ENCODE assay signal across 11 mouse cellular contexts in genomic region chr2:165419670-165420111, GRCm38 (mm10). TPM values are rescaled to one million over a fixed set of nuclear protein-coding genes. Genes with fewer than 3 reads are reported as not detected.
DNase-seq lines count a peak whose midpoint lies in the region; ATAC-seq and TF ChIP-seq lines count a peak whose summit lies in the region.
"Had no signal": no experiment of that assay in that cellular context is flagged by ENCODE, and none has a peak within 500 bp of the region (broad histone marks: within the 10 kb centered on the region; RNA-seq: fewer than 3 reads in every experiment).

No protein-coding gene starts in this region.

- H3K27me3 ChIP-seq in midbrain, postnatal 0 days (ENCODE audit: insufficient read depth, low read length), result no peaks in the 10 kb centered on the region
- H3K27me3 ChIP-seq: embryonic facial prominence, embryonic 15.5 days had no signal

- no peak overlapping the region for H3K4me3 ChIP-seq in cortical plate, adult 2 months (ENCODE audit: insufficient read depth, low read length)
- H3K4me3 ChIP-seq in midbrain, postnatal 0 days (ENCODE audit: low read depth, low read length), result no peak overlapping the region
- H3K4me3 ChIP-seq: embryonic facial prominence, embryonic 15.5 days had no signal

- H3K4me1 ChIP-seq in cortical plate, adult 2 months (ENCODE audit: control insufficient read depth, insufficient read depth, low read length), result no peaks in the 10 kb centered on the region
- peaks cover 3% of the 10 kb centered on the region; the same call in 1 of the 2 replicates for H3K4me1 ChIP-seq in midbrain, postnatal 0 days (ENCODE audit: insufficient read depth, low read length)

- H3K9me3 ChIP-seq in midbrain, postnatal 0 days (ENCODE audit: low read length), result no peaks in the 10 kb centered on the region
- H3K9me3 ChIP-seq: embryonic facial prominence, embryonic 15.5 days had no signal

- H3K4me2 ChIP-seq in midbrain, postnatal 0 days (ENCODE audit: low read depth, low read length, poor library complexity, severe bottlenecking), result no peak overlapping the region
- H3K4me2 ChIP-seq: embryonic facial prominence, embryonic 15.5 days; lung, embryonic 14.5 days had no signal

- no peak for TF ChIP-seq CTCF in cortical plate, adult 2 months (IDR thresholded peaks at IDR 0.05; ENCODE audit: extremely low read depth, insufficient read depth, low read length)
- no peak for TF ChIP-seq CTCF in midbrain, postnatal 0 days (IDR thresholded peaks at IDR 0.05)

- 36% methylated on average over 4 of the region's 4 CpGs for WGBS in midbrain, postnatal 0 days

- 0 out of 2 replicates have a peak overlapping the region, but pooled peaks have one; percentile 4 for H3K27ac ChIP-seq in cortical plate, adult 2 months (ENCODE audit: insufficient read depth, low read length)
- H3K27ac ChIP-seq in midbrain, postnatal 0 days (ENCODE audit: low read depth, low read length), result peak overlapping the region; percentile 55
- H3K27ac ChIP-seq: embryonic facial prominence, embryonic 15.5 days had no signal

- no peak overlapping the region for H3K9ac ChIP-seq in midbrain, postnatal 0 days (replicated peaks; ENCODE audit: low read length, poor library complexity, severe bottlenecking)
- H3K9ac ChIP-seq: embryonic facial prominence, embryonic 15.5 days; lung, embryonic 14.5 days had no signal

- H3K36me3 ChIP-seq in midbrain, postnatal 0 days (ENCODE audit: insufficient read depth, low read length), result no peaks in the 10 kb centered on the region
- H3K36me3 ChIP-seq: embryonic facial prominence, embryonic 15.5 days had no signal

- TF ChIP-seq POLR2A in cortical plate, adult 2 months (IDR thresholded peaks at IDR 0.05; ENCODE audit: extremely low read depth, insufficient read depth, low read length), result no peak

- peak; percentile 38 for DNase-seq in layer of hippocampus, adult 11-12 months (ENCODE audit: low spot score)
- no peak for DNase-seq in layer of hippocampus, adult 9-10 months (ENCODE audit: low spot score)
- peak; percentile 44 to 58 for DNase-seq in layer of hippocampus, adult 8-10 months (ENCODE audit: low spot score in 2 of 2)
- DNase-seq in midbrain, postnatal 0 days (ENCODE audit: low spot score), result peak; percentile 62
- DNase-seq in adipocyte (ENCODE audit: low spot score), result no peak
- DNase-seq in ovary, postnatal 14 days (ENCODE audit: low spot score), result no peak
- no peak for DNase-seq in c-Kit-positive CD71-positive TER-119-positive erythroid progenitor cells, embryonic 14.5 days (ENCODE audit: low spot score)
- DNase-seq: kidney, postnatal 25 days; lung, embryonic 14.5 days had no signal

- peak; percentile 55; the same call in 1 of the 2 replicates for ATAC-seq in midbrain, postnatal 0 days (ENCODE audit: low FRiP score)

RNA-seq across cellular contexts. Expression of gene Ocstamp, which starts 19.5 kb away (rescaled TPM):
- polyA plus RNA-seq in cortical plate, adult 2 months (2012; rRNA removed), result not detected in 2 replicates
- under 1 TPM in 3 of 4 experiments, not detected in 1; 0.08 to 0.24 (median 0.09) TPM for total RNA-seq in layer of hippocampus, adult 8-10 months (2022)
- not detected in 2 replicates for total RNA-seq in midbrain, postnatal 0 days (2014; rRNA removed)
- 0.04 and 0.06 TPM in 2 replicates for polyA plus RNA-seq in midbrain, postnatal 0 days (2015; fragmentation: Nextera tagmentation; extraction: Ambion mirVana)
- polyA plus RNA-seq: lung, embryonic 14.5 days had no signal

RNA-seq across cellular contexts. Expression of gene Zfp334, which starts 31.6 kb away (rescaled TPM):
- polyA plus RNA-seq in cortical plate, adult 2 months (2012; rRNA removed), result 8.7 and 9.1 TPM in 2 replicates
- total RNA-seq in layer of hippocampus, adult 8-10 months (2022), result 10 to 100 TPM; 13.4 to 16.7 (median 15.1) TPM
- 15.1 and 18.2 TPM in 2 replicates for total RNA-seq in midbrain, postnatal 0 days (2014; rRNA removed)
- polyA plus RNA-seq in midbrain, postnatal 0 days (2015; fragmentation: Nextera tagmentation; extraction: Ambion mirVana), result 4.2 TPM in 2 replicates

RNA-seq across cellular contexts. Expression of gene Zfp663, which starts 51.2 kb away (rescaled TPM):
- polyA plus RNA-seq in cortical plate, adult 2 months (2012; rRNA removed), result 0.04 TPM in 1 of 2 replicates, not detected in the other
- under 1 TPM in 1 of 4 experiments, not detected in 3; 0.17 TPM for total RNA-seq in layer of hippocampus, adult 8-10 months (2022)
- 4.8 and 10.2 TPM in 2 replicates for total RNA-seq in midbrain, postnatal 0 days (2014; rRNA removed)
- polyA plus RNA-seq in midbrain, postnatal 0 days (2015; fragmentation: Nextera tagmentation; extraction: Ambion mirVana), result 3.8 and 4.3 TPM in 2 replicates

RNA-seq across cellular contexts. Expression of gene Slc13a3, which starts 53.3 kb away (rescaled TPM):
- 14.0 and 16.0 TPM in 2 replicates for polyA plus RNA-seq in cortical plate, adult 2 months (2012; rRNA removed)
- 10 to 100 TPM; 11.1 to 18.7 (median 13.8) TPM for total RNA-seq in layer of hippocampus, adult 8-10 months (2022)
- 25.5 and 32.1 TPM in 2 replicates for total RNA-seq in midbrain, postnatal 0 days (2014; rRNA removed)
- 17.4 and 20.3 TPM in 2 replicates for polyA plus RNA-seq in midbrain, postnatal 0 days (2015; fragmentation: Nextera tagmentation; extraction: Ambion mirVana)

Comparison
In these comparisons a context has a peak if more than half of its experiments do, and no peak if none do; other contexts are left out.
1. DNase-seq: peak in layer of hippocampus, adult 11-12 months (single experiment), layer of hippocampus, adult 8-10 months (2 of 2) and midbrain, postnatal 0 days (single experiment); none in layer of hippocampus, adult 9-10 months (single experiment), adipocyte (single experiment), ovary, postnatal 14 days (single experiment) and c-Kit-positive CD71-positive TER-119-positive erythroid progenitor cells, embryonic 14.5 days (single experiment).